Mouse (Mus musculus): ENCODE measurements at regions not wholly inside any gene's neighbourhood (a gene's known extent, or its start where the extent isn't known, plus 50 kb on each side); places are given as distances from the start of the nearest gene placed in this dataset.

DNA sequence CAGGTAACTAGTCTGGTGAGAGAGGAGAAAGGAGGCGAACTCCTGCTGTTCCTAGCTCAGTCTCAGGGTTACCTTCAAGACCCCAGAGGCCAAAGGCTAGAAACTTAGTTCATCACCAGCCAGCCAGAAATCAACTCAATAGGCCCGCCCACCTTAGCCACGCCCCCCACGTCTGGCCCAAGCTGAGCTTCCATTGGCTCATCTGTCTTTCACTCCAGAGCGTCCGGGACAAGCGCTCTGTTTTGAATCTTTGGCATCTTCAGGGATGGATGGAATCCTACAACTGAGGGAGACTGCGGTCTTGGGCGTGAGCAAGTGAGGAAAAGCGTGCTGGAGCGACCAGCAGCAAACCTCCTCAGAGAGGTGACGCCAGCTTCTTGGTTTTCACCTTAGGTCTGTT is 418.8 kb upstream of the Pmfbp1 start:
- TF ChIP-seq POLR2A (IDR thresholded peaks at IDR 0.05; ENCODE audit: low read depth, low read length) (no peak), CTCF (IDR thresholded peaks at IDR 0.05; ENCODE audit: borderline replicate concordance, insufficient read depth, low read length) (no peak)
